In the genomic region with DNA sequence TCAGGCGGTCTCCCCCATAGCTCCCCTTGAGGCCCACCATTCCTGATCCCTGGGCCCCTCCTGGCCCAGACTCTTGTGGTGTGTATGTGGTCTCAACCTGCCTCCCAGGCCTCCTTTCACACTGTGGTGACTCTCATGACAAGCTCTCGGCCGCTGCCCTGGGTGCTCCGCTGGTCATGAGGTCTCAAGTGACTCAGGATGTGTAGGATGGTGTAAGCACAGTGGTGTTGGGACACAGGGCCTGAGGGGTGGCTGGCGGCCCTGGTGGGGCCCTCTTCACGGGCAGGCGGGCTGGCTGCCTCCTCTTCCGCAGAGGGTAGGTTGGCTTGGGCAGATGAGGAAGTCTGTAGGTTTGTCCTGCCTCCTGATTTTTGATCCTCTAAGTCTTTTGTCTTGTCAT, we compare ENCODE assay signal across 12 mouse cellular contexts.
DNase-seq lines count a peak whose midpoint lies in the region; ATAC-seq and TF ChIP-seq lines count a peak whose summit lies in the region.
"Had no signal": no experiment of that assay in that cellular context is flagged by ENCODE, and none has a peak within 500 bp of the region (broad histone marks: within the 10 kb centered on the region; RNA-seq: fewer than 3 reads in every experiment).

No protein-coding gene starts in this region.

- ATAC-seq in kidney, embryonic 16.5 days (ENCODE audit: low FRiP score, low TSS enrichment), result peak; percentile 49; the same call in 1 of the 2 replicates
- ATAC-seq: activated CD4-positive, CD25-positive, alpha-beta regulatory T cell, adult 4 months; intestine, embryonic 15.5 days had no signal

- H3K4me2 ChIP-seq in kidney, embryonic 16.5 days (replicated peaks; ENCODE audit: low read depth, low read length), result no peak overlapping the region
- H3K4me2 ChIP-seq in myocyte (ENCODE audit: low read depth), result peak overlapping the region; percentile 62
- H3K4me2 ChIP-seq: forebrain, embryonic 12.5 days; intestine, embryonic 15.5 days had no signal

- H3K27me3 ChIP-seq in kidney, embryonic 16.5 days (ENCODE audit: insufficient read depth, low read length), result no peaks in the 10 kb centered on the region
- H3K27me3 ChIP-seq in myocyte (ENCODE audit: control insufficient read depth, insufficient read depth, insufficient read length), result no peaks in the 10 kb centered on the region
- H3K27me3 ChIP-seq: forebrain, embryonic 12.5 days; intestine, embryonic 15.5 days; megakaryocyte, embryonic 14.5 days had no signal

- DNase-seq in kidney, adult 9 months, result no peak
- DNase-seq in ZHBTc4 (ENCODE audit: low read depth, low spot score), result peak; percentile 50
- DNase-seq in lung, adult 18-20 months, result peak; percentile 41 to 53
- no peak for DNase-seq in left cerebral cortex, adult 8-10 months (ENCODE audit: low spot score in 2 of 2)
- no peak for DNase-seq in urinary bladder, postnatal 10 days (ENCODE audit: low spot score)
- no peak for DNase-seq in adrenal gland, adult 8-10 months

- H3K4me1 ChIP-seq in kidney, embryonic 16.5 days (ENCODE audit: insufficient read depth, low read length), result no peaks in the 10 kb centered on the region
- H3K4me1 ChIP-seq: forebrain, embryonic 12.5 days; intestine, embryonic 15.5 days; megakaryocyte, embryonic 14.5 days had no signal

- H3K27ac ChIP-seq in kidney, embryonic 16.5 days (ENCODE audit: low read length), result no peak overlapping the region
- H3K27ac ChIP-seq: forebrain, embryonic 12.5 days; intestine, embryonic 15.5 days had no signal

- H3K9me3 ChIP-seq in kidney, embryonic 16.5 days (ENCODE audit: low read length), result no peaks in the 10 kb centered on the region
- H3K9me3 ChIP-seq: forebrain, embryonic 12.5 days; intestine, embryonic 15.5 days; megakaryocyte, embryonic 14.5 days had no signal

- whole genome bisulfite sequencing in kidney, embryonic 16.5 days, result 60% methylated on average over 8 of the region's 8 CpGs

- no peak overlapping the region for H3ac ChIP-seq in myocyte (ENCODE audit: control insufficient read depth, insufficient read length)

- H3K79me2 ChIP-seq in myocyte (ENCODE audit: control insufficient read depth, insufficient read depth), result no peaks in the 10 kb centered on the region

- no peaks in the 10 kb centered on the region for H3K36me3 ChIP-seq in kidney, embryonic 16.5 days (ENCODE audit: insufficient read depth, low read length)
- H3K36me3 ChIP-seq in myocyte (ENCODE audit: control insufficient read depth, insufficient read depth), result no peaks in the 10 kb centered on the region
- H3K36me3 ChIP-seq: forebrain, embryonic 12.5 days; intestine, embryonic 15.5 days had no signal

- no peak overlapping the region for H3K4me3 ChIP-seq in kidney, embryonic 16.5 days (ENCODE audit: low read length)
- H3K4me3 ChIP-seq in myocyte, result no peak overlapping the region
- H3K4me3 ChIP-seq: forebrain, embryonic 12.5 days; intestine, embryonic 15.5 days; megakaryocyte, embryonic 14.5 days had no signal

- H3K9ac ChIP-seq in kidney, embryonic 16.5 days (replicated peaks; ENCODE audit: low read length), result no peak overlapping the region
- H3K9ac ChIP-seq: forebrain, embryonic 12.5 days; intestine, embryonic 15.5 days had no signal

- no peak for TF ChIP-seq POLR2A in myocyte (IDR thresholded peaks at IDR 0.05; ENCODE audit: insufficient read length, low read depth)

TF ChIP-seq in myocyte, 11 proteins besides CTCF, POLR2A, EP300 and RAD21:
- TF ChIP-seq TCF3 (IDR thresholded peaks at IDR 0.05; ENCODE audit: insufficient read length, low read depth) (no peak), REST (IDR thresholded peaks at IDR 0.05; ENCODE audit: insufficient read depth, insufficient read length) (no peak), TCF12 (IDR thresholded peaks at IDR 0.05; ENCODE audit: insufficient read depth, poor library complexity, severe bottlenecking) (no peak), SRF (IDR thresholded peaks at IDR 0.05; ENCODE audit: control insufficient read depth, insufficient read length, low read depth) (no peak), POLR2AphosphoS2 (IDR thresholded peaks at IDR 0.05; ENCODE audit: insufficient read length, low read depth) (no peak), E2F4 (IDR thresholded peaks at IDR 0.05; ENCODE audit: insufficient read depth) (no peak), MAX (IDR thresholded peaks at IDR 0.05; ENCODE audit: low read depth) (no peak), CEBPB (IDR thresholded peaks at IDR 0.05; ENCODE audit: insufficient read depth, poor library complexity, severe bottlenecking) (no peak), MYOG (IDR thresholded peaks at IDR 0.05; ENCODE audit: control insufficient read depth in 1 of 3, insufficient read depth in 1 of 3, insufficient read length in 2 of 3, low read depth in 2 of 3) (no peak), USF1 (IDR thresholded peaks at IDR 0.05; ENCODE audit: low read depth) (no peak), MYOD1 (IDR thresholded peaks at IDR 0.05; ENCODE audit: control insufficient read depth in 1 of 3, insufficient read length in 2 of 3, low read depth in 2 of 3) (no peak)

Comparison
In these comparisons a context has a peak if more than half of its experiments do, and no peak if none do; other contexts are left out.
1. DNase-seq: peak in ZHBTc4 (single experiment) and lung, adult 18-20 months (2 of 2); none in kidney, adult 9 months (single experiment), left cerebral cortex, adult 8-10 months (0 of 2), urinary bladder, postnatal 10 days (single experiment) and adrenal gland, adult 8-10 months (single experiment).